Mouse (Mus musculus): ENCODE measurements around the gene 2010300C02Rik. TPM values are rescaled to one million over a fixed set of nuclear protein-coding genes. Genes with fewer than 3 reads are reported as not detected.

The 2010300C02Rik gene
- polyA plus RNA-seq, 1 experiment from 2014 or later, result 6.5 TPM

- 66% methylated on average over 5 of the region's 5 CpGs for WGBS
- H3K9me3 ChIP-seq (ENCODE audit: control insufficient read depth, low read length), result no peaks in the 10 kb centered on the region
- DNase-seq (ENCODE audit: low spot score) (peak; percentile 48), ATAC-seq (ENCODE audit: low read depth) (peak; percentile 69; the same call in 1 of the 2 replicates)
- no peaks in the 10 kb centered on the region for H3K36me3 ChIP-seq (ENCODE audit: control insufficient read depth, insufficient read depth, low read length)
- H3K4me3 ChIP-seq (ENCODE audit: low read depth, low read length), result no peak overlapping the region
- H3K27ac ChIP-seq (replicated peaks; ENCODE audit: low read depth, low read length), result no peak overlapping the region
- no peak overlapping the region for H3K4me2 ChIP-seq (ENCODE audit: low read depth, low read length)
- no peak overlapping the region for H3K9ac ChIP-seq (ENCODE audit: low read depth, low read length)
- no peaks in the 10 kb centered on the region for H3K27me3 ChIP-seq (replicated peaks; ENCODE audit: control insufficient read depth, insufficient read depth, low read length)
- no peaks in the 10 kb centered on the region for H3K4me1 ChIP-seq (ENCODE audit: control insufficient read depth, insufficient read depth, low read length)
Observed at GRCm38 (mm10) chr1:37698852-37699439, 20.9 kb downstream of the 2010300C02Rik start.

GRCm38 (mm10) chr1:37698186-37698839 lies 21.6 kb downstream of the 2010300C02Rik start:
- Histone ChIP-seq H3K4me1 (ENCODE audit: control insufficient read depth, insufficient read depth, low read length) (no peaks in the 10 kb centered on the region), H3K9ac (ENCODE audit: low read depth, low read length) (no peak overlapping the region), H3K36me3 (ENCODE audit: control insufficient read depth, insufficient read depth, low read length) (no peaks in the 10 kb centered on the region), H3K4me3 (ENCODE audit: low read depth, low read length) (no peak overlapping the region), H3K27me3 (replicated peaks; ENCODE audit: control insufficient read depth, insufficient read depth, low read length) (no peaks in the 10 kb centered on the region), H3K9me3 (ENCODE audit: control insufficient read depth, low read length) (no peaks in the 10 kb centered on the region), H3K4me2 (ENCODE audit: low read depth, low read length) (no peak overlapping the region), H3K27ac (replicated peaks; ENCODE audit: low read depth, low read length) (no peak overlapping the region)
- peak; percentile 32; the same call in 1 of the 2 replicates for ATAC-seq (ENCODE audit: low read depth)
- no peak for DNase-seq (ENCODE audit: low spot score)
- WGBS, result 76% methylated on average over 7 of the region's 8 CpGs

- ATAC-seq (ENCODE audit: low read depth) (0 out of 2 replicates have a peak, but pooled peaks have one; percentile 28), DNase-seq (ENCODE audit: low spot score) (peak; percentile 69)
- H3K4me2 ChIP-seq (ENCODE audit: low read depth, low read length), result no peak overlapping the region
- H3K27me3 ChIP-seq (replicated peaks; ENCODE audit: control insufficient read depth, insufficient read depth, low read length), result no peaks in the 10 kb centered on the region
- no peaks in the 10 kb centered on the region for H3K36me3 ChIP-seq (ENCODE audit: control insufficient read depth, insufficient read depth, low read length)
- H3K4me1 ChIP-seq (ENCODE audit: control insufficient read depth, insufficient read depth, low read length), result no peaks in the 10 kb centered on the region
- WGBS, result 64% methylated on average over 3 of the region's 3 CpGs
- H3K9me3 ChIP-seq (ENCODE audit: control insufficient read depth, low read length), result no peaks in the 10 kb centered on the region
- no peak overlapping the region for H3K9ac ChIP-seq (ENCODE audit: low read depth, low read length)
- H3K27ac ChIP-seq (replicated peaks; ENCODE audit: low read depth, low read length), result no peak overlapping the region
- no peak overlapping the region for H3K4me3 ChIP-seq (ENCODE audit: low read depth, low read length)
Observed at GRCm38 (mm10) chr1:37696918-37697317, 23.0 kb downstream of the 2010300C02Rik start.

GRCm38 (mm10) chr1:37695732-37696131 lies 24.2 kb downstream of the 2010300C02Rik start:
- DNase-seq (ENCODE audit: low spot score), result no peak

GRCm38 (mm10) chr1:37694417-37694816 lies 25.5 kb downstream of the 2010300C02Rik start:
- H3K4me1 ChIP-seq (ENCODE audit: control insufficient read depth, insufficient read depth, low read length), result no peaks in the 10 kb centered on the region
- no peak overlapping the region for H3K4me3 ChIP-seq (ENCODE audit: low read depth, low read length)
- no peak overlapping the region for H3K27ac ChIP-seq (replicated peaks; ENCODE audit: low read depth, low read length)
- no peak overlapping the region for H3K9ac ChIP-seq (ENCODE audit: low read depth, low read length)
- DNase-seq (ENCODE audit: low spot score), result no peak
- H3K9me3 ChIP-seq (ENCODE audit: control insufficient read depth, low read length), result no peaks in the 10 kb centered on the region
- ATAC-seq (ENCODE audit: low read depth), result 0 out of 2 replicates have a peak, but pooled peaks have one; percentile 27
- 22% methylated on average over 8 of the region's 8 CpGs for WGBS
- no peak overlapping the region for H3K4me2 ChIP-seq (ENCODE audit: low read depth, low read length)
- no peaks in the 10 kb centered on the region for H3K36me3 ChIP-seq (ENCODE audit: control insufficient read depth, insufficient read depth, low read length)
- H3K27me3 ChIP-seq (replicated peaks; ENCODE audit: control insufficient read depth, insufficient read depth, low read length), result no peaks in the 10 kb centered on the region

More at GRCm38 (mm10) chr1:37695732-37696131, 24.2 kb downstream of the 2010300C02Rik start:
- Histone ChIP-seq H3K4me1 (ENCODE audit: control insufficient read depth, insufficient read depth, low read length) (no peaks in the 10 kb centered on the region), H3K27ac (replicated peaks; ENCODE audit: low read depth, low read length) (no peak overlapping the region), H3K9ac (ENCODE audit: low read depth, low read length) (no peak overlapping the region), H3K27me3 (replicated peaks; ENCODE audit: control insufficient read depth, insufficient read depth, low read length) (no peaks in the 10 kb centered on the region), H3K4me3 (ENCODE audit: low read depth, low read length) (no peak overlapping the region), H3K4me2 (ENCODE audit: low read depth, low read length) (no peak overlapping the region), H3K36me3 (ENCODE audit: control insufficient read depth, insufficient read depth, low read length) (no peaks in the 10 kb centered on the region), H3K9me3 (ENCODE audit: control insufficient read depth, low read length) (no peaks in the 10 kb centered on the region)
- WGBS, result 90% methylated on average over 9 of the region's 9 CpGs
- no peak for ATAC-seq (ENCODE audit: low read depth)

- H3K27ac ChIP-seq (replicated peaks; ENCODE audit: low read depth, low read length), result no peak overlapping the region
- WGBS, result 42% methylated on average over 8 of the region's 8 CpGs
- H3K9ac ChIP-seq (ENCODE audit: low read depth, low read length), result no peak overlapping the region
- no peak for ATAC-seq (ENCODE audit: low read depth)
- H3K4me1 ChIP-seq (ENCODE audit: control insufficient read depth, insufficient read depth, low read length), result no peaks in the 10 kb centered on the region
- no peak overlapping the region for H3K4me3 ChIP-seq (ENCODE audit: low read depth, low read length)
- H3K36me3 ChIP-seq (ENCODE audit: control insufficient read depth, insufficient read depth, low read length), result no peaks in the 10 kb centered on the region
- no peak overlapping the region for H3K4me2 ChIP-seq (ENCODE audit: low read depth, low read length)
- no peaks in the 10 kb centered on the region for H3K27me3 ChIP-seq (replicated peaks; ENCODE audit: control insufficient read depth, insufficient read depth, low read length)
- H3K9me3 ChIP-seq (ENCODE audit: control insufficient read depth, low read length), result no peaks in the 10 kb centered on the region
- DNase-seq (ENCODE audit: low spot score), result no peak
Observed at GRCm38 (mm10) chr1:37691179-37691578, 28.7 kb downstream of the 2010300C02Rik start.

- no peak overlapping the region for H3K4me2 ChIP-seq (ENCODE audit: low read depth, low read length)
- H3K9ac ChIP-seq (ENCODE audit: low read depth, low read length), result no peak overlapping the region
- no peaks in the 10 kb centered on the region for H3K36me3 ChIP-seq (ENCODE audit: control insufficient read depth, insufficient read depth, low read length)
- ATAC-seq (ENCODE audit: low read depth), result no peak
- no peaks in the 10 kb centered on the region for H3K27me3 ChIP-seq (replicated peaks; ENCODE audit: control insufficient read depth, insufficient read depth, low read length)
- 77% methylated on average over 5 of the region's 5 CpGs for WGBS
- H3K4me1 ChIP-seq (ENCODE audit: control insufficient read depth, insufficient read depth, low read length), result no peaks in the 10 kb centered on the region
- H3K9me3 ChIP-seq (ENCODE audit: control insufficient read depth, low read length), result no peaks in the 10 kb centered on the region
- no peak overlapping the region for H3K4me3 ChIP-seq (ENCODE audit: low read depth, low read length)
- no peak for DNase-seq (ENCODE audit: low spot score)
- no peak overlapping the region for H3K27ac ChIP-seq (replicated peaks; ENCODE audit: low read depth, low read length)
Observed at GRCm38 (mm10) chr1:37690665-37691064, 29.2 kb downstream of the 2010300C02Rik start.

GRCm38 (mm10) chr1:37689730-37690129 lies 30.2 kb downstream of the 2010300C02Rik start:
- no peaks in the 10 kb centered on the region for H3K9me3 ChIP-seq (ENCODE audit: control insufficient read depth, low read length)
- H3K4me2 ChIP-seq (ENCODE audit: low read depth, low read length), result no peak overlapping the region
- ATAC-seq (ENCODE audit: low read depth) (no peak), DNase-seq (ENCODE audit: low spot score) (no peak)
- H3K4me1 ChIP-seq (ENCODE audit: control insufficient read depth, insufficient read depth, low read length), result no peaks in the 10 kb centered on the region
- no peaks in the 10 kb centered on the region for H3K36me3 ChIP-seq (ENCODE audit: control insufficient read depth, insufficient read depth, low read length)
- H3K9ac ChIP-seq (ENCODE audit: low read depth, low read length), result no peak overlapping the region
- WGBS, result 71% methylated on average over 6 of the region's 6 CpGs
- no peak overlapping the region for H3K4me3 ChIP-seq (ENCODE audit: low read depth, low read length)
- no peaks in the 10 kb centered on the region for H3K27me3 ChIP-seq (replicated peaks; ENCODE audit: control insufficient read depth, insufficient read depth, low read length)
- no peak overlapping the region for H3K27ac ChIP-seq (replicated peaks; ENCODE audit: low read depth, low read length)

- H3K9me3 ChIP-seq (ENCODE audit: control insufficient read depth, low read length), result no peaks in the 10 kb centered on the region
- no peaks in the 10 kb centered on the region for H3K27me3 ChIP-seq (replicated peaks; ENCODE audit: control insufficient read depth, insufficient read depth, low read length)
- H3K36me3 ChIP-seq (ENCODE audit: control insufficient read depth, insufficient read depth, low read length), result no peaks in the 10 kb centered on the region
- no peak overlapping the region for H3K4me2 ChIP-seq (ENCODE audit: low read depth, low read length)
- no peak for ATAC-seq (ENCODE audit: low read depth)
- no peak overlapping the region for H3K9ac ChIP-seq (ENCODE audit: low read depth, low read length)
- 50% methylated on average over 8 of the region's 8 CpGs for WGBS
- no peaks in the 10 kb centered on the region for H3K4me1 ChIP-seq (ENCODE audit: control insufficient read depth, insufficient read depth, low read length)
- no peak for DNase-seq (ENCODE audit: low spot score)
- H3K4me3 ChIP-seq (ENCODE audit: low read depth, low read length), result no peak overlapping the region
- H3K27ac ChIP-seq (replicated peaks; ENCODE audit: low read depth, low read length), result no peak overlapping the region
Observed at GRCm38 (mm10) chr1:37688351-37688750, 31.5 kb downstream of the 2010300C02Rik start.
